Mouse (Mus musculus): ENCODE data around the gene Prrt1.

DNA sequence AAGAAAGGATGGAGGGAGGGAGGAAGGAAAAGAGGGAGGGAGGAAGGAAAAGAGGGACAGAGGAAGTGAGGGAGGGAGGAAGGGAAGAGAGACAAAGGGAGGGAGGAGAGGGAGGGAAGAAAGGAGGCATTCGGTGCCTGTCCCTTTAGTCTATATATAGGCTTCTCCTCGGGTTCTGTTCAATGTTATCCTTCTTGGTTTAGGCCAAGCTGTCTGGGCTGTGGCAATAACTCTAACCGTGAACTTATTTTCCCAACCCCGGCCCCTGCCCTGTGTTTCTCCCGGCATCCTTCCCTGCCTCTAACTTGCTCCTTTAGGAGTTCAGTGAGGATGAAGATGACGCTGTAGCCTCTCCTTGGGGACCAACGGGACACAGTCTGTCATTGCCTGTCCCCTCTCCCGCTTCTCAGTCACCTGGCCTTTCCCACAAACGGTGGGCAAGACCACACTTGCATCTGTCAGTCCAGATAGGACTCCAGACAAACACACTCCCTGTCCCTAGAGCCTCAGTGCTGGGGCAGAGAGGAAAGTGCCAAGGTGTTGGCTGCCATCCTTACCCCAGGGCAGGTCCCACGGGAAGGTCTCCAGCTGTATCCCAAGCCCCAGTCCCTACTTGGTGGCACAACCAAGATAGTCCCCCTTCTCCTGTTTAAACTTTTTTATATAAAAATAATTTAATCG is 45.3 kb downstream of the Prrt1 start:
- no peak for TF ChIP-seq CTCF (IDR thresholded peaks at IDR 0.05; ENCODE audit: borderline replicate concordance, insufficient read depth, low read depth, low read length)
- no peak for TF ChIP-seq POLR2A (IDR thresholded peaks at IDR 0.05; ENCODE audit: borderline replicate concordance, insufficient read depth, low read length)

Data from cerebellum, adult 2 months (tissue).